Mouse (Mus musculus): Measurements from ENCODE around the gene Luc7l3. TPM values are rescaled to one million over a fixed set of nuclear protein-coding genes. Genes with fewer than 3 reads are reported as not detected.
A peak's percentile ranks its signal among the peaks of the same experiment; 100 is the strongest.
"Not testable (repeated sequence)": the region's sequence is repeated elsewhere in the genome, so short reads cannot be mapped to it uniquely, and the experiment has no call there.

Luc7l3 gene
- polyA plus RNA-seq, 1 experiment from 2014 or later: 96.3 TPM

DNA sequence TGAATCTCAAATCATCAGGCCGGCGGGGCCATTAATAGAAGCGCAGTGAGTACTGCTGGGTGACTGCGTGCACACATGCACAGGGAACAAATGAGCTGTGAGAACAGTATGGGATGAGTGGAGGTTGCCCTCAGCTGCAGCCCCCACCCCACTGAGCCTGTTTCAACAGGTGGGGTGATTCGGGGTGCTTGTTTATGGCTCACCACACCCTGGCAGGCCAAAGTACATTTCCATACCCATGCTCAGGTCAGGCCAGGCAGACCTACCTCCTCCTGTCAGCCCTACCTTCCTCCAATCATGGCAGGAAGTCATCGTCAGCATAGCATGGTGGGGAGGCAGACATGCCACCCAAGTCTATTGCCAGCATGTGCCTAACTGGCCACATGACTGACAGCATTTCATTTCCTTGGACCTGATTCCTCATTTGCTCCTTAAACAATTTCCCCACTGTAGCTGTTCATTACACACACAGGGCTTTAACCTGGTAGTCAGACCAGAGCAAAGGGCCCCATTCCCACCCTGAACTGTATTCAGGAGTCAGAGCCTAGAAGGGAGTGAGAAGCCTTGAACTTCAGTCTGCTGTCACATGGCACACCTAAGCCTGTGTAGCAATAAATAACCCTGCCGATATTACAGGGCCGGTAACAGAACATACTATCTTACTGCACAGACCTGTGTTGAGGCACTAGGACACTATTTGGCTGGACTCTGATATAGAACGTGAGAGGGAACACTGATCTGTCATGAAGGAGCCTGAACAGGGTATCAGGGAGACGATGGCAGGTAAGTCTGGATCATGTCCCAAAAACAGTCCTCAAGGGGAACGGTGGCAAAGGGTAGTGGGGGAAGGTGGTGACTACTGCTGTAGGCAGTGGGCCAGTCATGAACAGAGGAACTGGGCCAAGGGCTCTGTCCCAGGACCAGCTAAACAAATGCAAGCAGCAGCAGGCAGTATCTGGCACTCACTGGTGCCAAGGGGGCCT lies 40.3 kb downstream of the Luc7l3 start, which contains the start of gene Gm21885:
TSS of gene Gm21885 (plus strand) at position 675 of the 983 bp plus-strand sequence.
- CTCF ChIA-PET: interaction anchor here (0.6 kb wide), 1 partner anchor 18 kb away, joined by 3 read pairs; no protein-coding TSS in a partner anchor
- TF ChIP-seq CTCF (IDR thresholded peaks at IDR 0.05): no peak
- ATAC-seq: no peak
- POLR2A ChIA-PET: interaction anchor here (0.7 to 1.1 kb wide), 2 partner anchors 13 to 69 kb away, joined by 6 read pairs; no protein-coding TSS in a partner anchor
- no peak for DNase-seq (ENCODE audit: low read depth, low spot score)
- no peaks in the 10 kb centered on the region for H3K27me3 ChIP-seq
- in situ Hi-C loops (cut with MboI; ENCODE audit: low pct_unique_long_range_greater_than_20kb): no loop called here

GRCm38 (mm10) chr11:94276869-94277337 lies 44.9 kb downstream of the Luc7l3 start:
- DNase-seq (ENCODE audit: low read depth, low spot score) (peak; percentile 73), ATAC-seq (peak; percentile 72)
- in situ Hi-C loops (cut with MboI; ENCODE audit: low pct_unique_long_range_greater_than_20kb): loop anchor here (5.0 kb wide), 1 partner anchor 40 kb away; no protein-coding TSS in a partner anchor
- ChIA-PET POLR2A (interaction anchor here (1.0 kb wide), 1 partner anchor 40 kb away, joined by 4 read pairs; no protein-coding TSS in a partner anchor), CTCF (interaction anchor here (0.6 to 3.9 kb wide), 15 partner anchors 10 to 292 kb away, joined by 3 to 23 read pairs (median 4); partner anchors contain the start of gene Tob1)
- peak; percentile 93 for TF ChIP-seq CTCF (IDR thresholded peaks at IDR 0.05)
- H3K27me3 ChIP-seq: no peaks in the 10 kb centered on the region

GRCm38 (mm10) chr11:94275686-94276085 lies 46.1 kb downstream of the Luc7l3 start:
- in situ Hi-C loops (cut with MboI; ENCODE audit: low pct_unique_long_range_greater_than_20kb): loop anchor here (5.0 kb wide), 1 partner anchor 38 kb away; no protein-coding TSS in a partner anchor
- ATAC-seq (no peak), DNase-seq (ENCODE audit: low read depth, low spot score) (no peak)
- TF ChIP-seq CTCF (IDR thresholded peaks at IDR 0.05): no peak
- ChIA-PET POLR2A (interaction anchor here (1.1 to 1.5 kb wide), 2 partner anchors 44 to 147 kb away, joined by 3 read pairs; no protein-coding TSS in a partner anchor), CTCF (interaction anchor here (1.1 to 3.9 kb wide), 8 partner anchors 8 to 254 kb away, joined by 3 to 23 read pairs (median 6); no protein-coding TSS in a partner anchor)
- no peaks in the 10 kb centered on the region for H3K27me3 ChIP-seq

DNA sequence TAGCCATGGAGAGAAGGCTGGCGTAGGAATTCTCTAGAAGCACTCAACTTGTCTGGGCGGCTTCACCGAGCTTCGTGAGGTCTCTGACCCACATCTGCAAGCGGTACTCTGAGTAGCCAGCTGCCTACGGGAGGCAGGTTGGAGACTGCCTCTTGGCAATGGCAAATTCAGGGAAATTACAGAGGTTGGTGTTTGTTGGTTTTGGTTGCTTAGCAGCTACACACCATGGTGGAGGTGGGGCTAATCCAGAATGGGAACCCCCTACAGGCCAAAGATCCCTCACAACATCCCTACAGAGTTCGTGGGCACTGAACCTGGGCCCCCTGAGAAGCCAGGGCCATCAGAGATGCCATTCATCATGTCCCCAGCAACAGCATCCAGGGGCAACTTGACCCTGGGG lies 46.6 kb downstream of the Luc7l3 start:
- POLR2A ChIA-PET: interaction anchor here (1.1 to 1.5 kb wide), 2 partner anchors 44 to 147 kb away, joined by 3 read pairs; no protein-coding TSS in a partner anchor
- TF ChIP-seq CTCF (IDR thresholded peaks at IDR 0.05): no peak
- DNase-seq (ENCODE audit: low read depth, low spot score) (no peak), ATAC-seq (no peak)
- CTCF ChIA-PET: interaction anchor here (1.0 to 3.9 kb wide), 4 partner anchors 29 to 147 kb away, joined by 3 to 23 read pairs (median 18); no protein-coding TSS in a partner anchor
- in situ Hi-C loops (cut with MboI; ENCODE audit: low pct_unique_long_range_greater_than_20kb): loop anchor here (5.0 kb wide), 1 partner anchor 38 kb away; no protein-coding TSS in a partner anchor
- no peaks in the 10 kb centered on the region for H3K27me3 ChIP-seq

DNA sequence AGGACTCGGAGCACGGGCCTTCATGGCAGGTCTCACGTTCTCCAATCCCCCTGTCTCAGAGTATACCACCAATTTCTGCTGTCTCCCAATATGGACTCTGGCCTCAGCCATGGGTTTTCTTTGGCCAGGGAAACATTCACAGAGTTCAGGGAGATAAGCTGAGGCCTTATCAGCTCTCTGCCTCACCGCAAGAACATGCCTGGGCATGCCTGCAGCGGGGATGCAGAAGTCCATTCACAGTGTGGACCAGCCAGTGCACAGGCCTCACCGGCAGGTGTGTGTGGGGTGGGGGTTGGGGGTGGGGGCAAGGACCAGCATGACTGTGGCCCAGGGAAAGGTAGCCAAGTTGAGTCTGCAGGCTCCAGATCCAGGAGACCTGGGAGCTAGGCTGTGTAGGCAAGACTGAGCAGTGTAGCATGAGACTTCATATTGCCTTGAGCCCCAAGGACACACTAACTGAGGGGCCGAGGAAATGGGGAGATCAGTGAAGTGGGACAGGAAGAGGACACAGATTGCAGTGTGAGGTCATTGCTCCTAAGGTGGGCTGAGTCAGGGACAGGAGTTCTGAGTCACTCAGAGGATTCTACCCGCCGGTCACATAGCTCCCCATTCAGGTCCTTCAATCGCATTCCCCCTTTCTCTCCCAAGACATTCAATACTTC lies 47.5 kb downstream of the Luc7l3 start:
- no peak for TF ChIP-seq CTCF (IDR thresholded peaks at IDR 0.05)
- no peak for ATAC-seq
- no peaks in the 10 kb centered on the region for H3K27me3 ChIP-seq
- DNase-seq (ENCODE audit: low read depth, low spot score): no peak
- ChIA-PET POLR2A (interaction anchor here (1.5 kb wide), 1 partner anchor 146 kb away, joined by 3 read pairs; no protein-coding TSS in a partner anchor), CTCF (interaction anchor here (1.0 to 3.9 kb wide), 2 partner anchors 28 to 146 kb away, joined by 3 to 18 read pairs; no protein-coding TSS in a partner anchor)
- in situ Hi-C loops (cut with MboI; ENCODE audit: low pct_unique_long_range_greater_than_20kb): loop anchor here (5.0 kb wide), 1 partner anchor 147 kb away; no protein-coding TSS in a partner anchor

GRCm38 (mm10) chr11:94272960-94273927 lies 48.5 kb downstream of the Luc7l3 start:
- no peaks in the 10 kb centered on the region for H3K27me3 ChIP-seq
- ATAC-seq (no peak), DNase-seq (ENCODE audit: low read depth, low spot score) (no peak)
- in situ Hi-C loops (cut with MboI; ENCODE audit: low pct_unique_long_range_greater_than_20kb): loop anchor here (5.0 kb wide), 1 partner anchor 146 kb away; no protein-coding TSS in a partner anchor
- no peak for TF ChIP-seq CTCF (IDR thresholded peaks at IDR 0.05)
- POLR2A ChIA-PET: no interaction called here
- CTCF ChIA-PET: interaction anchor here (1.0 to 3.9 kb wide), 2 partner anchors 47 to 145 kb away, joined by 3 to 18 read pairs; no protein-coding TSS in a partner anchor

GRCm38 (mm10) chr11:94271015-94271414 lies 50.8 kb downstream of the Luc7l3 start:
- in situ Hi-C loops (cut with MboI; ENCODE audit: low pct_unique_long_range_greater_than_20kb): loop anchor here (5.0 kb wide), 1 partner anchor 144 kb away; no protein-coding TSS in a partner anchor
- CTCF ChIA-PET: no interaction called here
- no peak for TF ChIP-seq CTCF (IDR thresholded peaks at IDR 0.05)
- POLR2A ChIA-PET: no interaction called here
- DNase-seq (ENCODE audit: low read depth, low spot score) (no peak), ATAC-seq (no peak)
- H3K27me3 ChIP-seq: no peaks in the 10 kb centered on the region

GRCm38 (mm10) chr11:94269906-94270305 lies 51.9 kb downstream of the Luc7l3 start:
- H3K27me3 ChIP-seq: no peaks in the 10 kb centered on the region
- in situ Hi-C loops (cut with MboI; ENCODE audit: low pct_unique_long_range_greater_than_20kb): loop anchor here (5.0 kb wide), 1 partner anchor 143 kb away; no protein-coding TSS in a partner anchor
- POLR2A ChIA-PET: no interaction called here
- DNase-seq (ENCODE audit: low read depth, low spot score): no peak
- CTCF ChIA-PET: no interaction called here
- no peak for ATAC-seq
- no peak for TF ChIP-seq CTCF (IDR thresholded peaks at IDR 0.05)

GRCm38 (mm10) chr11:94268761-94269160 lies 53.0 kb downstream of the Luc7l3 start:
- in situ Hi-C loops (cut with MboI; ENCODE audit: low pct_unique_long_range_greater_than_20kb): no loop called here
- ChIA-PET POLR2A (no interaction called here), CTCF (no interaction called here)
- no peak for ATAC-seq
- no peaks in the 10 kb centered on the region for H3K27me3 ChIP-seq
- no peak for TF ChIP-seq CTCF (IDR thresholded peaks at IDR 0.05)
- DNase-seq (ENCODE audit: low read depth, low spot score): no peak

GRCm38 (mm10) chr11:94266155-94266554 lies 55.6 kb downstream of the Luc7l3 start:
- CTCF ChIA-PET: interaction anchor here (2.0 kb wide), 1 partner anchor 30 kb away, joined by 7 read pairs; no protein-coding TSS in a partner anchor
- H3K27me3 ChIP-seq; DNase-seq (ENCODE audit: low read depth, low spot score); POLR2A ChIA-PET; ATAC-seq; in situ Hi-C loops (cut with MboI; ENCODE audit: low pct_unique_long_range_greater_than_20kb): not testable (repeated sequence)
